Mouse (Mus musculus): ENCODE data around the gene Safb. TPM values are rescaled to one million over a fixed set of nuclear protein-coding genes. Genes with fewer than 3 reads are reported as not detected.

The Safb gene
- total and polyA plus RNA-seq, 2 experiments from 2014 or later: 40.8 to 71.7 TPM

- DNase-seq (ENCODE audit: low spot score): no peak
- 75% methylated on average over 3 of the region's 3 CpGs for WGBS
- no peak for ATAC-seq
- Histone ChIP-seq H3K27me3 (ENCODE audit: insufficient read depth, low read length) (no peaks in the 10 kb centered on the region), H3K4me2 (ENCODE audit: low read depth, low read length) (no peak overlapping the region), H3K9me3 (ENCODE audit: low read length) (no peaks in the 10 kb centered on the region), H3K4me3 (ENCODE audit: low read length) (no peak overlapping the region), H3K36me3 (ENCODE audit: insufficient read depth, low read length) (no peaks in the 10 kb centered on the region), H3K9ac (replicated peaks; ENCODE audit: low read length) (no peak overlapping the region), H3K4me1 (ENCODE audit: insufficient read depth, low read length) (peaks cover 7% of the 10 kb centered on the region), H3K27ac (no peak overlapping the region)
- peak; percentile 42 for TF ChIP-seq CTCF (IDR thresholded peaks at IDR 0.05; ENCODE audit: low read depth)
These were observed 40.9 kb upstream of the Safb start for GRCm38 (mm10) chr17:56543684-56544224.

- Histone ChIP-seq H3K36me3 (ENCODE audit: insufficient read depth, low read length) (no peaks in the 10 kb centered on the region), H3K4me1 (ENCODE audit: insufficient read depth, low read length) (peaks cover 7% of the 10 kb centered on the region), H3K9me3 (ENCODE audit: low read length) (no peaks in the 10 kb centered on the region), H3K4me3 (ENCODE audit: low read length) (no peak overlapping the region), H3K27ac (no peak overlapping the region), H3K9ac (replicated peaks; ENCODE audit: low read length) (no peak overlapping the region), H3K4me2 (ENCODE audit: low read depth, low read length) (no peak overlapping the region), H3K27me3 (ENCODE audit: insufficient read depth, low read length) (no peaks in the 10 kb centered on the region)
- DNase-seq (ENCODE audit: low spot score) (no peak), ATAC-seq (no peak)
- TF ChIP-seq CTCF (IDR thresholded peaks at IDR 0.05; ENCODE audit: low read depth): no peak
- 76% methylated on average over 7 of the region's 7 CpGs for WGBS
These were observed 39.8 kb upstream of the Safb start for GRCm38 (mm10) chr17:56544699-56545387.

- Histone ChIP-seq H3K4me2 (ENCODE audit: low read depth, low read length) (no peak overlapping the region), H3K4me1 (ENCODE audit: insufficient read depth, low read length) (peaks cover 9% of the 10 kb centered on the region), H3K9ac (replicated peaks; ENCODE audit: low read length) (no peak overlapping the region), H3K36me3 (ENCODE audit: insufficient read depth, low read length) (no peaks in the 10 kb centered on the region), H3K27me3 (ENCODE audit: insufficient read depth, low read length) (no peaks in the 10 kb centered on the region), H3K4me3 (ENCODE audit: low read length) (no peak overlapping the region), H3K27ac (no peak overlapping the region), H3K9me3 (ENCODE audit: low read length) (no peaks in the 10 kb centered on the region)
- DNase-seq (ENCODE audit: low spot score): no peak
- 92% methylated on average over 1 of the region's 1 CpGs for WGBS
- no peak for TF ChIP-seq CTCF (IDR thresholded peaks at IDR 0.05; ENCODE audit: low read depth)
- no peak for ATAC-seq
These were observed 38.7 kb upstream of the Safb start for GRCm38 (mm10) chr17:56545945-56546344.

GRCm38 (mm10) chr17:56546576-56546975 lies 38.0 kb upstream of the Safb start:
- no peak overlapping the region for H3K4me2 ChIP-seq (ENCODE audit: low read depth, low read length)
- H3K4me1 ChIP-seq (ENCODE audit: insufficient read depth, low read length): peaks cover 9% of the 10 kb centered on the region
- H3K9me3 ChIP-seq (ENCODE audit: low read length): no peaks in the 10 kb centered on the region
- ATAC-seq (no peak), DNase-seq (ENCODE audit: low spot score) (no peak)
- no peak for TF ChIP-seq CTCF (IDR thresholded peaks at IDR 0.05; ENCODE audit: low read depth)
- WGBS: 80% methylated on average over 5 of the region's 5 CpGs
- H3K4me3 ChIP-seq (ENCODE audit: low read length): no peak overlapping the region
- no peaks in the 10 kb centered on the region for H3K36me3 ChIP-seq (ENCODE audit: insufficient read depth, low read length)
- H3K9ac ChIP-seq (replicated peaks; ENCODE audit: low read length): no peak overlapping the region
- H3K27me3 ChIP-seq (ENCODE audit: insufficient read depth, low read length): no peaks in the 10 kb centered on the region
- no peak overlapping the region; the same call in 1 of the 2 replicates for H3K27ac ChIP-seq

GRCm38 (mm10) chr17:56547116-56547845 lies 37.3 kb upstream of the Safb start:
- Histone ChIP-seq H3K27me3 (ENCODE audit: insufficient read depth, low read length) (no peaks in the 10 kb centered on the region), H3K9ac (replicated peaks; ENCODE audit: low read length) (no peak overlapping the region), H3K36me3 (ENCODE audit: insufficient read depth, low read length) (no peaks in the 10 kb centered on the region), H3K9me3 (ENCODE audit: low read length) (no peaks in the 10 kb centered on the region), H3K4me2 (ENCODE audit: low read depth, low read length) (no peak overlapping the region), H3K27ac (peak overlapping the region; percentile 27; the same call in 1 of the 2 replicates), H3K4me3 (ENCODE audit: low read length) (no peak overlapping the region), H3K4me1 (ENCODE audit: insufficient read depth, low read length) (peaks cover 16% of the 10 kb centered on the region)
- WGBS: 34% methylated on average over 17 of the region's 17 CpGs
- ATAC-seq (peak; percentile 45), DNase-seq (ENCODE audit: low spot score) (peak; percentile 83)
- TF ChIP-seq CTCF (IDR thresholded peaks at IDR 0.05; ENCODE audit: low read depth): no peak

- Histone ChIP-seq H3K4me2 (ENCODE audit: low read depth, low read length) (no peak overlapping the region), H3K9ac (replicated peaks; ENCODE audit: low read length) (no peak overlapping the region), H3K27me3 (ENCODE audit: insufficient read depth, low read length) (no peaks in the 10 kb centered on the region), H3K9me3 (ENCODE audit: low read length) (no peaks in the 10 kb centered on the region), H3K27ac (no peak overlapping the region), H3K36me3 (ENCODE audit: insufficient read depth, low read length) (no peaks in the 10 kb centered on the region), H3K4me3 (ENCODE audit: low read length) (no peak overlapping the region), H3K4me1 (ENCODE audit: insufficient read depth, low read length) (peaks cover 19% of the 10 kb centered on the region)
- no peak for DNase-seq (ENCODE audit: low spot score)
- peak; percentile 63 for TF ChIP-seq CTCF (IDR thresholded peaks at IDR 0.05; ENCODE audit: low read depth)
- WGBS: 61% methylated on average over 9 of the region's 9 CpGs
- ATAC-seq: no peak
These were observed 36.6 kb upstream of the Safb start for GRCm38 (mm10) chr17:56547846-56548604.

All from hindbrain, postnatal 0 days (tissue).